Mouse (Mus musculus) kidney, embryonic 15.5 days (tissue): ENCODE results near the gene Med1. TPM values are rescaled to one million over a fixed set of nuclear protein-coding genes. Genes with fewer than 3 reads are reported as not detected.
"Not testable (repeated sequence)": the region's sequence is repeated elsewhere in the genome, so short reads cannot be mapped to it uniquely, and the experiment has no call there.

Source experiments
- ATAC-seq: fragments of 200-750 bp; cut with Nextera tagmentation; replicated peaks from 2 replicates; pipeline ENCODE4 v1.8.0; 2017; ENCODE audit warnings: moderate TSS enrichment; ENCODE audit not compliant: low FRiP score
- H3K27ac ChIP-seq: fragments of 300-500 bp; sonication (generic); 2 replicates; pipeline ENCODE4 v1.5.1; 2015; ENCODE audit warnings: mild to moderate bottlenecking, inconsistent platforms
- H3K27me3 ChIP-seq: fragments of 300-500 bp; sonication (generic); 2 replicates; pipeline ENCODE4 v1.6.1; 2015; ENCODE audit warnings: inconsistent platforms
- H3K36me3 ChIP-seq: fragments of 300-500 bp; sonication (generic); 2 replicates; pipeline ENCODE4 v1.6.1; 2015; ENCODE audit warnings: inconsistent platforms
- H3K4me1 ChIP-seq: fragments of 300-500 bp; sonication (generic); 2 replicates; pipeline ENCODE4 v1.6.1; 2015; ENCODE audit warnings: inconsistent platforms
- H3K4me2 ChIP-seq: fragments of 300-500 bp; sonication (generic); 2 replicates; pipeline ENCODE4 v1.6.1; 2015; ENCODE audit warnings: moderate library complexity, mild to moderate bottlenecking, inconsistent platforms
- H3K4me3 ChIP-seq: fragments of 300-500 bp; sonication (generic); replicated peaks from 2 replicates; pipeline ENCODE4 v1.5.1; 2015; ENCODE audit warnings: mild to moderate bottlenecking, inconsistent platforms
- H3K9ac ChIP-seq: fragments of 300-500 bp; sonication (generic); 2 replicates; pipeline ENCODE4 v1.6.1; 2015; ENCODE audit warnings: mild to moderate bottlenecking, inconsistent platforms
- H3K9me3 ChIP-seq: fragments of 300-500 bp; sonication (generic); replicated peaks from 2 replicates; pipeline ENCODE4 v1.6.1; 2016; ENCODE audit warnings: inconsistent platforms
- WGBS: fragments of 180-500 bp; shearing (Covaris S2); methylation state at CpG from one replicate; pipeline ENCODE4 v1.1.7; 2015; ENCODE audit warnings: mixed read lengths; 5-methylcytosine and 5-hydroxymethylcytosine counted together
- polyA plus RNA-seq: library from polyadenylated mRNA; unstranded; fragments of >200 nt; fragmentation: Nextera tagmentation; extraction: Ambion mirVana; gene quantifications from 2 replicates; pipeline ENCODE4 v1.2.1, GENCODE M21; 2015

The Med1 gene
- 66.6 and 72.8 TPM in 2 replicates for polyA plus RNA-seq

- H3K27me3 ChIP-seq = 0 out of 2 replicates have a peak, but pooled peaks cover 3% of the 10 kb centered on the region
- peak within 1 kb of the TSS; percentile 95 for H3K27ac ChIP-seq
- no peaks in the 10 kb centered on the region for H3K9me3 ChIP-seq
- H3K4me2 ChIP-seq = peak within 1 kb of the TSS; percentile 77
- peak; percentile 97 for ATAC-seq
- H3K4me1 ChIP-seq = peaks cover 15% of the 10 kb centered on the region
- H3K36me3 ChIP-seq = peaks cover 24% of the 10 kb centered on the region
- H3K4me3 ChIP-seq = peak within 1 kb of the TSS; percentile 80
- under 1% methylated on average over 52 of the region's 53 CpGs for WGBS
- H3K9ac ChIP-seq = peak within 1 kb of the TSS; percentile 90
Observed at GRCm38 (mm10) chr11:98192901-98193805, at the start of gene Med1. Med1 (minus strand) TSS chr11:98193293.

GRCm38 (mm10) chr11:98238995-98239394 is 45.9 kb upstream of the Med1 start:
- Histone ChIP-seq H3K27ac (no peak overlapping the region), H3K27me3 (no peaks in the 10 kb centered on the region), H3K4me1 (no peaks in the 10 kb centered on the region), H3K4me3 (no peak overlapping the region), H3K9me3 (no peaks in the 10 kb centered on the region), H3K36me3 (peaks cover 84% of the 10 kb centered on the region), H3K4me2 (no peak overlapping the region), H3K9ac (no peak overlapping the region)
- ATAC-seq = no peak
- 68% methylated on average over 3 of the region's 3 CpGs for WGBS

GRCm38 (mm10) chr11:98238416-98238815 is 45.3 kb upstream of the Med1 start:
- Histone ChIP-seq H3K4me1 (no peaks in the 10 kb centered on the region), H3K4me3 (no peak overlapping the region), H3K27ac (no peak overlapping the region), H3K27me3 (no peaks in the 10 kb centered on the region), H3K4me2 (no peak overlapping the region), H3K9me3 (no peaks in the 10 kb centered on the region), H3K36me3 (peaks cover 83% of the 10 kb centered on the region), H3K9ac (no peak overlapping the region)
- 90% methylated on average over 3 of the region's 3 CpGs for WGBS
- no peak for ATAC-seq

- no peak for ATAC-seq
- Histone ChIP-seq H3K4me3 (no peak overlapping the region), H3K36me3 (peaks cover 86% of the 10 kb centered on the region), H3K4me1 (no peaks in the 10 kb centered on the region), H3K27ac (no peak overlapping the region), H3K4me2 (no peak overlapping the region), H3K9ac (no peak overlapping the region), H3K9me3 (no peaks in the 10 kb centered on the region), H3K27me3 (no peaks in the 10 kb centered on the region)
- 94% methylated on average over 1 of the region's 1 CpGs for WGBS
Observed at GRCm38 (mm10) chr11:98226349-98226748, 33.3 kb upstream of the Med1 start.

GRCm38 (mm10) chr11:98213311-98213710 is 20.2 kb upstream of the Med1 start:
- H3K27ac ChIP-seq = no peak overlapping the region
- H3K4me1 ChIP-seq = 0 out of 2 replicates have a peak, but pooled peaks cover 3% of the 10 kb centered on the region
- H3K4me2 ChIP-seq = no peak overlapping the region
- no peaks in the 10 kb centered on the region for H3K27me3 ChIP-seq
- WGBS = 96% methylated on average over 1 of the region's 1 CpGs
- no peaks in the 10 kb centered on the region for H3K9me3 ChIP-seq
- no peak overlapping the region for H3K9ac ChIP-seq
- H3K4me3 ChIP-seq = no peak overlapping the region
- H3K36me3 ChIP-seq = peaks cover 86% of the 10 kb centered on the region
- no peak for ATAC-seq

- ATAC-seq = not testable (repeated sequence)
- H3K36me3 ChIP-seq = peaks cover 67% of the 10 kb centered on the region
- 95% methylated on average over 4 of the region's 5 CpGs for WGBS
Observed at GRCm38 (mm10) chr11:98209661-98210060, 16.6 kb upstream of the Med1 start.

GRCm38 (mm10) chr11:98206281-98206680 is 13.2 kb upstream of the Med1 start:
- H3K27ac ChIP-seq, H3K27me3 ChIP-seq, H3K9me3 ChIP-seq, ATAC-seq, H3K9ac ChIP-seq: not testable (repeated sequence)
- H3K4me3 ChIP-seq = peak overlapping the region; percentile 24; the same call in 1 of the 2 replicates
- 78% methylated on average over 3 of the region's 3 CpGs for WGBS
- H3K4me1 ChIP-seq = peaks cover 17% of the 10 kb centered on the region
- peak overlapping the region; percentile 49 for H3K4me2 ChIP-seq
- H3K36me3 ChIP-seq = peaks cover 39% of the 10 kb centered on the region

More at GRCm38 (mm10) chr11:98209661-98210060, 16.6 kb upstream of the Med1 start:
- not testable (repeated sequence) for H3K4me2 ChIP-seq, H3K9ac ChIP-seq, H3K27me3 ChIP-seq, H3K27ac ChIP-seq, H3K4me3 ChIP-seq, H3K9me3 ChIP-seq
- H3K4me1 ChIP-seq = peaks cover 11% of the 10 kb centered on the region

- H3K9ac ChIP-seq = no peak overlapping the region
- peak overlapping the region; percentile 24 for H3K4me3 ChIP-seq
- H3K27ac ChIP-seq = no peak overlapping the region
- H3K9me3 ChIP-seq = no peaks in the 10 kb centered on the region
- H3K4me1 ChIP-seq = peaks cover 17% of the 10 kb centered on the region
- H3K4me2 ChIP-seq = peak overlapping the region; percentile 49
- peaks cover 30% of the 10 kb centered on the region for H3K36me3 ChIP-seq
- no peak for ATAC-seq
- no peaks in the 10 kb centered on the region for H3K27me3 ChIP-seq
Observed at GRCm38 (mm10) chr11:98205463-98205862, 12.4 kb upstream of the Med1 start.

GRCm38 (mm10) chr11:98203931-98204421 is 10.9 kb upstream of the Med1 start:
- Histone ChIP-seq H3K27me3 (no peaks in the 10 kb centered on the region), H3K9ac (peak overlapping the region; percentile 100), H3K4me2 (peak overlapping the region; percentile 80), H3K4me1 (peaks cover 17% of the 10 kb centered on the region), H3K9me3 (no peaks in the 10 kb centered on the region), H3K27ac (peak overlapping the region; percentile 100; the same call in 1 of the 2 replicates), H3K4me3 (peak overlapping the region; percentile 97), H3K36me3 (peaks cover 17% of the 10 kb centered on the region)
- WGBS = under 1% methylated on average over 16 of the region's 16 CpGs
- ATAC-seq = no peak

- H3K27ac ChIP-seq = peak overlapping the region; percentile 100
- H3K27me3 ChIP-seq = no peaks in the 10 kb centered on the region
- H3K9me3 ChIP-seq = no peaks in the 10 kb centered on the region
- peaks cover 17% of the 10 kb centered on the region for H3K4me1 ChIP-seq
- H3K4me2 ChIP-seq = peak overlapping the region; percentile 80
- WGBS = under 1% methylated on average over 37 of the region's 37 CpGs
- no peak; the same call in none of the 2 replicates for ATAC-seq
- peak overlapping the region; percentile 97 for H3K4me3 ChIP-seq
- H3K9ac ChIP-seq = peak overlapping the region; percentile 100
- peaks cover 11% of the 10 kb centered on the region; the same call in 1 of the 2 replicates for H3K36me3 ChIP-seq
Observed at GRCm38 (mm10) chr11:98203351-98203911, 10.3 kb upstream of the Med1 start.

GRCm38 (mm10) chr11:98202641-98203350 is 9.7 kb upstream of the Med1 start, which contains the start of gene Cdk12:
Cdk12 (plus strand) TSS chr11:98203059.
- Histone ChIP-seq H3K9ac (peak within 1 kb of the TSS; percentile 100), H3K27me3 (0 out of 2 replicates have a peak, but pooled peaks cover under 1% of the 10 kb centered on the region), H3K27ac (peak within 1 kb of the TSS; percentile 100), H3K9me3 (no peaks in the 10 kb centered on the region), H3K4me3 (peak within 1 kb of the TSS; percentile 97), H3K4me1 (peaks cover 17% of the 10 kb centered on the region), H3K36me3 (peaks cover 5% of the 10 kb centered on the region; the same call in 1 of the 2 replicates), H3K4me2 (peak within 1 kb of the TSS; percentile 80)
- peak; percentile 93 for ATAC-seq
- 0% methylated on average over 51 of the region's 63 CpGs for WGBS
